Comparison of ENCODE assay signal across 8 mouse cellular contexts in the genomic region with DNA sequence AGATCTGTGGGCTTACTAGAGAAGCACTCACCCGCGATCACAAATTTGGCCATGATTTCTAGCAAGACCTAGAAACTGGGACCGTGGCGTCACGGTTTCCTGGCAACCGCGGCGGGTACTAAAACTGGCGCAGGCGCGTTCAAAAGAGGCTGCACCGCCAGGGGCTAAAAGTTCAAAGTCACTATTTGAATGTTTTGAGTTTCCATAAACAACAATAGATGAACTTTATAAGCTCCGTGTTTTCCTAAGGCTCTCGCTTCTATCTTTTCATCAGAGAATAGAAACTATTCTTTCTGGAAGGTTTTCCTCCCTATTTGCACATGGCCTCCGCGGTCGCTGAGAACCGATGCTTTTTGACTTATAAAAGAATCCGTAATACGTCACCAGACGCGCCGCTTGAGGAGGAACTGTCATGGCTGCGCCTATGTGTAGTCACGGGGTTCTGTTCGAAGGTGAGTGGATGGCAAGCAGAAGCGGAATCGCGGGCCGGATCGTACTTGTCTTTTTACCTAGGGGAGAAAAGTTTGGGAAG. TPM values are rescaled to one million over a fixed set of nuclear protein-coding genes. Genes with fewer than 3 reads are reported as not detected.
DNase-seq lines count a peak whose midpoint lies in the region; ATAC-seq lines count a peak whose summit lies in the region.

Mdh1b (minus strand) TSS at position 79 of the 532 bp plus-strand sequence.
Fastkd2 (plus strand) TSS at position 375 of the 532 bp plus-strand sequence.

- peak within 1 kb of the TSS; percentile 62 for H3K9ac ChIP-seq in hindbrain, embryonic 15.5 days

- H3K9me3 ChIP-seq in hindbrain, embryonic 15.5 days = no peaks in the 10 kb centered on the region

- DNase-seq in T-cell, adult 2 months (ENCODE audit: low spot score) = peak; percentile 88
- DNase-seq in cerebellum, postnatal 36 days = peak; percentile 86 to 94
- DNase-seq in frontal cortex, postnatal 36 days (ENCODE audit: low spot score in 2 of 2) = peak; percentile 91 to 96
- DNase-seq in left cerebral cortex, adult 11 months (ENCODE audit: low spot score) = peak; percentile 82
- peak; percentile 88 to 92 for DNase-seq in lung, postnatal 4 days
- DNase-seq in retina, postnatal 7 days (ENCODE audit: low read depth, low spot score) = peak; percentile 88
- peak; percentile 58 for DNase-seq in urinary bladder, adult 2 months (ENCODE audit: low spot score)

- H3K4me3 ChIP-seq in hindbrain, embryonic 15.5 days = peak within 1 kb of the TSS; percentile 63

- peaks cover 29% of the 10 kb centered on the region for H3K4me1 ChIP-seq in hindbrain, embryonic 15.5 days (replicated peaks)

- H3K36me3 ChIP-seq in hindbrain, embryonic 15.5 days = no peaks in the 10 kb centered on the region

- H3K4me2 ChIP-seq in hindbrain, embryonic 15.5 days = peak within 1 kb of the TSS; percentile 74

- H3K27ac ChIP-seq in hindbrain, embryonic 15.5 days (replicated peaks) = 0 out of 2 replicates have a peak within 1 kb of the TSS, but pooled peaks have one; percentile 50

- 0 out of 2 replicates have a peak, but pooled peaks cover 11% of the 10 kb centered on the region for H3K27me3 ChIP-seq in hindbrain, embryonic 15.5 days

- under 1% methylated on average over 31 of the region's 31 CpGs for WGBS in hindbrain, embryonic 15.5 days

- ATAC-seq in hindbrain, embryonic 15.5 days (ENCODE audit: low FRiP score, low read depth) = peak; percentile 94

RNA-seq across cellular contexts. Expression of gene Mdh1b, which starts in this region (rescaled TPM):
- polyA plus RNA-seq in hindbrain, embryonic 15.5 days (2015; fragmentation: Nextera tagmentation; extraction: Ambion mirVana) = 0.67 and 0.72 TPM in 2 replicates
- polyA plus RNA-seq in urinary bladder, adult 2 months (2012; rRNA removed) = not detected in 2 replicates

RNA-seq across cellular contexts. Expression of gene Fastkd2, which starts in this region (rescaled TPM):
- polyA plus RNA-seq in hindbrain, embryonic 15.5 days (2015; fragmentation: Nextera tagmentation; extraction: Ambion mirVana) = 35.1 and 35.2 TPM in 2 replicates
- 18.9 and 19.3 TPM in 2 replicates for polyA plus RNA-seq in urinary bladder, adult 2 months (2012; rRNA removed)

Comparison
In these comparisons a context has a peak if more than half of its experiments do, and no peak if none do; other contexts are left out.
1. Peak in every context shown above with its lines: DNase-seq, ATAC-seq, H3K4me3 ChIP-seq and H3K27ac ChIP-seq.